Mouse (Mus musculus) ZHBTc4 (cell line): ENCODE measurements around the gene Gm8050.
"Not testable (repeated sequence)": the region's sequence is repeated elsewhere in the genome, so short reads cannot be mapped to it uniquely, and the experiment has no call there.

Source experiments
- DNase-seq: peaks from one replicate; pipeline ENCODE4 v3.0.0-alpha.2; 2011; ENCODE audit warnings: low read depth, low spot score

Gene Gm8050

GRCm38 (mm10) chr14:6720151-6720550 is at the start of gene Gm8050:
TSS of gene Gm8050 (minus strand) at chr14:6720251.
- not testable (repeated sequence) for DNase-seq

GRCm38 (mm10) chr14:6757231-6757536 is 37.1 kb upstream of the Gm8050 start:
- DNase-seq: not testable (repeated sequence)

- DNase-seq: not testable (repeated sequence)
Observed at GRCm38 (mm10) chr14:6756384-6757230, 36.6 kb upstream of the Gm8050 start.

GRCm38 (mm10) chr14:6742232-6742631 is 22.2 kb upstream of the Gm8050 start, which contains the start of gene Gm3636:
TSS of gene Gm3636 (minus strand) at chr14:6742332.
- DNase-seq: not testable (repeated sequence)

GRCm38 (mm10) chr14:6684070-6684469 is 36.0 kb downstream of the Gm8050 start, which contains the start of gene Gm10251:
TSS of gene Gm10251 (minus strand) at chr14:6684170.
- DNase-seq: not testable (repeated sequence)
